Mouse (Mus musculus) layer of hippocampus, postnatal 10 days (tissue): ENCODE measurements around the gene Zbtb7b. TPM values are rescaled to one million over a fixed set of nuclear protein-coding genes. Genes with fewer than 3 reads are reported as not detected.
A peak's percentile ranks its signal among the peaks of the same experiment; 100 is the strongest.

Experiments used
- DNase-seq, 2 experiments: peaks; one replicate each; pipeline ENCODE4 v3.0.0; 2021; ENCODE audit warnings: low spot score in 2 of 2
- total RNA-seq, 2 experiments: library from RNA; stranded (reverse); gene quantifications; 2 replicates each; pipeline ENCODE4 v1.2.3; 2021

Gene Zbtb7b
- total RNA-seq, 2 experiments from 2014 or later = 6.6 to 8.7 TPM

DNA sequence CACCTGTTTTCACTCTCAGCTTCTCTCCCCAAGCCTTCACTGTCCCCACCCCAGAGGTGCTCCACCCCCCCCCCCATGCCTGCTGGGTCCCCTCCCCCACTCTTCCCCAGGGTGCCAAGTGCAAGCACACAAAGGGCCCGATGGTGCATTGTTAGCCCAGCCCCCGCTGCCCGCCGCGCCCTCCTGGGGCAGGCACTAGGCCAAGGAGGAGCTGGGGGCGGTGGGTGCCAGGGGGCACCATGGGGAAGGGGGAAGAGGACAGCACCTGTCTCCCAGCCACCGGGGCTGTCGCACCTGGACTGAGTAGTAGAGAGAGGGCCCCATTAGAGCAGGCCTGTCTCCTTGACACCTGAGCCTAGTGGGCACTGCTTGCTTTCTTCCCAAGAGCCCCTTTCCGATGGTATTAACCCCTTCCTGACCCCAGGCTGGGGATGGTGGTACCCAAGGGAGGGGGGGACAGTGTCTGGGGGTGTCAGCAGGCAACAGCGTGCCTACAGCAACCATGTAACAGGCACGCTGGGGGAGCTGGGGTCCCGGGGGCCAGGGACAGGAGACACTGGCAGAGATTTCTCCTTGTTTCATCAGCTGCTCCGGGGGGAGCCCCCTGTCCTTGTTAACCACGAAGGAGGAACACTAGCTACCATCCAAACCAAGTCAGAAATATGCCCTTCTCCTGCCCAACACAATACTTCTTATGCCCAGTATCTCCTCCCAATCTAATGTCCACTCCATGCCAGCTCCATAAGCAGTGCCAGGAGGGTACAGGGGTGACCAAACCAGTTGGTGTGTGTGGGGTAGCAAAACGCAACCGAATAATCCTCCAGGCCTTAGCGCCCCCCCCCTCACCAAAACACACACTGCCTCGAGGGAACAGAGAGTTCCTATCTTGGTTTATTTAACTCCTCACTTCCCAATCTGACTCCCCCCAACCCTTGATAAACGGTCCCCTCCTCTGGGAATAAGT is 3.6 kb downstream of the Zbtb7b start:
- peak in 1 of 2 experiments; percentile 16 for DNase-seq

DNA sequence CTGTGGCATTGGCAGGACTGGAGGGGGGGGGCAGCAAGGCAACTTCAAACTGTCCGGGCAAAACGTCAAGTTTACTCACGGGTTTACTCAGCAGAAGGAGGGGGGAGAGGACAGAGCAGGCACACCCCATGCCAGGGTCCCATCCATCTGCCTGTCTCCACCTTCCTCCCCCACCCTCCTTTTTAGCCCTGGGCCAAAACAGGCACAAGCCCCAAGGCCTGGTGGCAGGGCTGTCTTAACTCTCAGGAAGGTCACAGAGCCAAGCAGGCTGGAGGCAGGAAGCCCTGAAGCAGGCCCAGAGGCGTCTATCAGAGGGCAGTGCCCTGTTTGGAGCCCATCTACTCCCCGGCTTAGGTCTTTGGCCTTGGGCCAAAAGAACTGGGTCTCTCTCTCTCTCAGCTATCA is 4.5 kb downstream of the Zbtb7b start:
- DNase-seq = no peak

DNA sequence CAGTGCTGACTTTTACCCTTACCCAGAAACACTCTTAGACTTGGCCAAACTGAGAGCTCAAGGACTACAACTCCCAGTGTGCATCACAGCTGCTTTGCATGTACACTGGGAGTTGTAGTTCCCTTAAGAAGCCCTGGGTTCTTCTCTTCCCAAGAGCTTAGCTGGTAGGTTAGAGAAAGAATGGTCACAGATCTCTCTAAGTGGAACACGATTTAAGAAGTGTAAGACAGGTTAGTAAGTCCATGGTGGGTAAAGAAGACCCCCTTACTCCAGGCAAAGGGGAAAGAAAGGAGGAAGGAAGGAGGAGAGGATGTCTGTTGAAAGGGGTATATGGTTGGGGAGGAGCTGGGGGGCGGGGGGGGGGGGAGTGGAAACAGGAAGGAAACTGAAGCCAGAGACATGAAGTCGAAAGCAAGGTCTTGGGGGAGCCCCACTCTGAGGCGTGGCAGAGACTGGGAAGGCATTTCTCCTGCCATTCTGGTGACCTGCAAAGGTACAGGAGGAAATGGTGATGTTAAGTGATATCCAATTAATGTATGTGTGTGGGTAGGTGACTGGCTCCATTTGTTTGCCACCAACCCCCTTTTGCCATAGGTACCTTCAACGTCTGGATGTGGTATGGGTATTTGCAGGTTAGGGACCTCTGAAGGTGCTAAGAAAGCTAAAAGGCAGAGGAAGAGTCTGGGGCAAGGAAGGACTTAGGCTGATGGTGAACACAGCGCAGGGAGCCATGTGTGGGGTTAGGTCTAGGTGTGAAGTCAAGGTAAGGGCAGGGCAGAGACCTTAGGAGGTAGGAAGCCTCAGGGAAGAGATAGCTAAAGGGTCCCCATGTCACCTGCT is 5.5 kb downstream of the Zbtb7b start:
- DNase-seq = peak in 1 of 2 experiments; percentile 34

DNA sequence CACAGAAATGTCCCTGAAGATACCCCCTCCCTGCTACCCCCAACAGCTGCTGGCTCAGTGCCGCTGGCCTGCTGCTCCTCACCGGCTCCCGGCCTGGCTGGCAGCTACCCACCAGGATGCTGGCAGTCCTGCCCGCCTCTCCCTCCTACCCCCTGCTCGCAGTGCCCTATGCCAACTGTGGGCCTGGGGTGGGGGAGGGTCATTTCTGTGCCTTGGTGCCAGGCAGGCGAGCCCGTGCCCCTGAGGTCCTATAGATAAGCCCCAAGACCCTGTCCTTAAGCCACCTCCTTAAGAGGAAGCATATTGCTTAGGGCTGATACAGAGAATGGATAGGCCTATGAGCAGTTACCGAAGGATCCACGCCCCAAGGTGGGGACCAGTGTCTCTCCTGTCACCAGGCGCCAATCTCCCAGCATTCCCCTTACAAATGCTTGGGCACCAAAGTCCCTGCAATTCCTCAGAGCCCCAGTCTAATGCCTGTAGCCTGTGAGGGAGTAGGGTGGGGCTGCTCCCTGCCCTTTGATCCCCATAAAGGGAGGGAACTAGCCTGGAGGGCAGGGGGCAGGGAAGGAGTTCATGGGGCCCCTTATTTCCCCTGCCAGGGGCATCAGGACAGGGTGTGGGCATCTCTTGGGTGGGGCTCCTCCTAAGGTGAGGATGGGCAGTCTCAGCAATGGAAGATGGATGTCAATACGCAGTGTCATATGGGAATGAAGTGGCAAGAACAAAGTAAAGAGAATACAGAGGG is 6.3 kb downstream of the Zbtb7b start:
- peak; percentile 72 to 78 for DNase-seq

DNA sequence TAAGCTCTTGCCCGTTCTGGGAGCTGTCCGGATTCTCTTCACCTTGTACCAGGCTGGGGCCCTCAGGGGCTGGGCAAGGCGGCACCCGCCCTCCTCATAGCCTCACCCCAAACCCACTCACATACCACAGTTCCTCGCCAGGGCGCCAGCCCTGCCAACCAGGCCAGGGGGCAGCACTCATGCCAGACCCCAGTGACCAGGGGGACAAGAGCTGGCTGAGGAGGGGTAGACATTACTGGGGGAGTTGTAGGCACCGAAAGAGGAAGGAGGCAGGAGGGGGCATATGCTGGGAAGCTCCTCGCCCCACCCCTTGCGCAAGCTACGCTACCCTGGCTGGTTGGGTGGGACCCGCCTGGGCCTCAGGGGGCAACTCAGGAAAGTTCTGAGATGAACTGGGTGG is 6.9 kb downstream of the Zbtb7b start:
- peak; percentile 18 to 45 for DNase-seq

DNA sequence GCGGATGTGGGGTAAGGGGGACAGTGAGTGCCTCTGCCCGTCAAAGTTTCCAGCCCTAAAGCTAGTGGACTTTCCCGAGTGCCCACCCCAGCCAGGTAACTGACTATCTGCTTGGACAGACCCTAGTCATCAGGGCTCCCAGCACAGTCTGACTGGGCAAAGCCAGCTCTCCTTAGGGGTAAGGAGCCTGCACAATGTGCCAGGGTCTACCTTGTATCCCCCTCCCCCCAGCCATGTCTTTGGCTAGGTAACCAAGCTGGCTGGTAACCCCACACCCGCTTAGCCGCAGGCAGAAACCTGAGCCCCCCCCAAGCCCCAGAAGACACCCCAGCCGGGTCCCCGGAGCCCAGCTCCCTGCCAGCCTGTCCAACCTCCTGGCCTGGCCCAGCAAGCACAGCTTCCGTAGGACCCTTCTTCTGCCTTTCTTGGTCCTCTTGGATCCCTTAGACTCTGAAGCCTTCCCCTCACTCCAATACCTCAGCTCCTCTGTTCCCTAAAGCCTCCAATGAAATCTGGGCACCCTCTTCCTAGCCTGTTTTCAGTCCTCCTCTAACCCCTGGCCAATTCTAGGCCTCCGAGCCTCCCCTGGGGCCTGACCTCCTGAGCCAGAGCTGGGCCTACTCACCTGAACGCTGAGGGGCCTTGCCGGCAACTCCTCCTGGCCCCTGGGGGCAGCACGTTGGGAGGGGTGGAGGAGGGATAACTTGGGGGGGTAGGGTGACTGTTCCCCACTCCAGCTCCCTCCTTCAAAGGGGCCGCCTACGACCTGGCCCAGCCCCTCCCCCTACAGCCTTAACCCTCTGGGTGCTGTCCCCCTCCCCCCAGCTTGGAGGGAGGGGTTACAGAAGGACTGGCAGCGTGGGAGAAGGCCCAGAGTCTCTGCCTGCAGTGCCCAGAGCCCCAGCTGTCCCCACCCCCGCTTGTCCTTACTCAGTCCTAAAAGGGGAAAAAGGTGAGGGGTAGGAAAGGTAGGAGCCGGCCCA is 7.8 kb downstream of the Zbtb7b start:
- no peak for DNase-seq

DNA sequence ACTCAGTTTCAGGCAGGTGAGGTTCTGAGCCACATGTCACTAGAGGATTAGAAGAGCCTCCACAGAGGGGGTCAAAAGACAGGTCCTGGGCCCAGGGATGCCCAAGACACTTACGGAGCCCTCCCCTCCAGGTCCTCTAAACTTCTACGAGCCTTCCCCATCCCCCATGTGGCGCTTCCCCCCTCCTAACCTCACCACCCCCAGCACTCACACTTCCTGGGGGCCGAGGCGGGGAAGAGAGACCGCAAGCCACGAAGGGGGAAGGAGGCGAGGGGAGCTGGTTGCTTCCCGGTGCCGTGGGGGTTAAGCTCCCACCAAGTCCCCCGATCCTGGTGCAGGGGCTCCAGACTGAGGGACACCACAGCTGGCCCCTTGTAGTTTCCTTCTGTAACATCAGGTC is 9.1 kb downstream of the Zbtb7b start:
- DNase-seq = no peak

DNA sequence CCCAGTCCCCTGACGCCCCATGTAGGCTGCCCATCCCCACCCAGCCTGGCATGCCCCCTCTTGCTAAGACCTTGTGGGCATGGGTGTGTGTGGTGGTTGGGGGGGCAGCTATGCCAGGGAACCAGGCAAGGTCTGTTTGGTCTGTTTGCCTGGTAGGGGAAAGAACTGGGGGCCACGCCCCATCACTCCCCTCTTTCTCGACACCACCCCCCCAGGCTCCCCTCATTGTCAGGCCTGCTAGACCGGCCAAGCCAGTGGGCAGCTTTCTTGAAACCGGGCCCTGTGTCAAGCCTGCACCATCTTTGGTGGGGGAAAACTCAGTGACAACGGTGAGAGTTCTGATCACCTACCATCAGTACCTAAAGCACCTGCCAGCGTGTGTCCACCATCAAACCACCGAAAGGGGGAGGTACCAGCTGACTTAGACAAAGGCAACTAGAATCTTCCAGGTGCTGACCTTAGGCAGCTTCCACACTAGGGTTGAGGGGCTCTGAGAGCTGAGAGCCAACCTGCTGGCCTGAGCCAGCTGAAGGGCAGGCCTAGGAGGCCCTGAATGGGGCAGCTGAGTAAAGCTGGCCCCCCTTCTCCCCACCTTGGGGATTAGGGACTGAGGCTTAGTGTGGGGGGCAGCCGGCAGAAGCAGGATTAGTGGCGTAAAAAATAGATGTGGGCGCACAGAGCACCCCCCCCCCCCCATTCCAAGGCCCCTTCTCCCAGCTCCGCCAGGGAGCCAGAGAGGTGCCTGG is 10.1 kb downstream of the Zbtb7b start:
- DNase-seq = no peak

DNA sequence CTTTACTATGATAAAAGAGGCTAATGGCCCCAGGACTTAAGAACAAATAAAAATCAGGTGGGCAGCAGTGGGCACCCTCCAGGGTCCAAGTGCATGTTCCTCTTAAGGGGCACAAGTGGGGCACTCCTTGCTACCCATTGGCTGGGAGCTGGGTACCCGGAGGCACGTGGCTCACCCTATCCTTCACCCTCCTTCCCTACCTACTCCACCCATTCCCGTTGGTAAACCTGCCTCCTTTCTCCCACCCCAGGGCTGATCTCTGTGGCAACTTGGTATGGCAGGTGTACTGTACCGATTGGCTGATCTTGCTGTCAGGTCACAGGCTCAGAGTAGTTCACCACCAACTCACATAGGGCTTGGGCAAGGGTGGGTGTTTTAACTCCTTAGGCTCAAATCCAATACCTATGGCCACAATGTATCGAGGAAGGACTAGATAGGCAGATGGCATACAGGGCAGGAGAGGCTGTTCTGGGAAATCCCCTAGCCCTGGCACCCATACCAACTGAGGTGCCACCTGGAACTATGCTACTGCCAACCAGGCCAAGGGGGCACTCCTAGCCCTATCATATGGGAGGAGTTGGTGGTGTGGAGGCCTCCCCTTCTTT is 10.8 kb downstream of the Zbtb7b start:
- no peak for DNase-seq

DNA sequence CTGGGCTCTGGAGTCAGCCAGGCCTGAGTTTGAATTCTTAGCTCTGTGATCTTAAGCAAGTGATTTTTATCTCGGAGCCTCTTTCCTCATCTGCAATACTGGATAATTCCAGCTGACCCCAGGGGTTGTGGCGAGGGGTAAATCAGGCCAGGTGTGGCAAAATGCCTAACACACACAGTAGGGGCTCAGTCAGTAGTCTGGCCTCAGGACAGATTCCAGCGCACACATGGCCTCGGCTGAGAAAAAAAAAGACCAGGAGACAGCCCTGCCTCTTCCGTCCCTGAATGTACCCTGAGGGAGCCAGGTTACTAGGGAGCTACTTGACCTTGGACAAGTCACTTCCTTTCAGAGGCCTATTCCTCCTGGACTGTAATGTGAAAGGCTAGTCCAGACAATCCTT is 11.6 kb downstream of the Zbtb7b start:
- DNase-seq = no peak

DNA sequence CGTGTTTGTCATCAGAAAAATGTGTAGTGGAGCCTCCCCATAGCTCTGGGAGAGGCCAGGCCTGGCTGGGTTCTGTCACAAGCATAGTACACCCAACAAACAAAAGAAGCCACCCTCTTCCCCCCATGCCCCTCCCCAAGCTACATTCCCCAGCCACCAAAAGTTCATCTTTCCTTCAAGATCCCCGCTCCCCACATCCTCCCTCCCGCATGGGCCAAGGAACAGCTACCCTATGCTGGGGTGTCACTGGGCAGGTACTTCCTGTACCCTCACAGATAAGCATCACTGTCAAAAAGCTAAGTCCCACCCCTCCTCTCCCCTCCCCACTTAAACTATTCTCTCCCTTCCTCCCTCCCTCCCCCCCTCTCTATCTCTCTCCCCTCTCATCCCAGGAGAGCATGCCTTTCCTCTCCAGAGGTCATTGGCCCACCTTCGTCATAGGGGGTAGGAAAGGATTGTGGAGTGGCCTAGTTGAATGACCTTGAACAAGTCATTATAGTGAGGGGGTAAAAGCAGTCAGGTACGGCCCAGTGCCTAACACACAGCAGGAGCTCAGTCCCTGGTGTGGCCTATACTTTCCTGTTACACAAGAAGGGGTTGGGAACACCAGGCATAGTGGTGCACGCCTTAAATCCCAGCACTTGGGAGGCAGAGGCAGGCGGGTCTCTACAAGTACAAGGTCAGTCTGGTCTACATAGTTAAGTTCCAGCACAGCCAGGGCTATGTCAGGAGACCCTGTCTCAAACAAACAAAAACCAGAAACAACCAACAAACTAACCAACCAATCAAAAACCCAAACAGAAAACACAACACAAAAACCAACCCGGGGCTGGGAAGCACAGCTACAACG is 12.3 kb downstream of the Zbtb7b start:
- no peak for DNase-seq

DNA sequence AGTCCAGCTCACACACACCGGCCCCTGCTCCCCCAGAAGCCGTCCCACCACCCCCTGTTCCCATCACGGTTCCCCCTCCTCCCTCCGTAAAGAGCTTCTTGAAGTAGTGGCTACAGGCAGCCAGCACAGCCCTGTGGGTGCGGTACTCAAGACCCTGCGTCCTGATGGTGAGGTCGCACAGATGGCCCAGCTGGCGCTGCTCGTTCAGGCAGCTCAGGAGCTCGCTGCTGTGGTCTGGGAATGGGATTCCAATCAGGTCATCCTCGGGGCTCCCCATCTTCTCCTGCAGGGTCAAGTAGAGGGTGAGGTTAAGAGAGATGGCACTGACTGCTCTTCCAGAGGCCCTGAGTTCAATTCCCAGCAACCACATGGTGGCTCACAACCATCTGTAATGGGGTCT is 13.3 kb downstream of the Zbtb7b start:
- DNase-seq = no peak

DNA sequence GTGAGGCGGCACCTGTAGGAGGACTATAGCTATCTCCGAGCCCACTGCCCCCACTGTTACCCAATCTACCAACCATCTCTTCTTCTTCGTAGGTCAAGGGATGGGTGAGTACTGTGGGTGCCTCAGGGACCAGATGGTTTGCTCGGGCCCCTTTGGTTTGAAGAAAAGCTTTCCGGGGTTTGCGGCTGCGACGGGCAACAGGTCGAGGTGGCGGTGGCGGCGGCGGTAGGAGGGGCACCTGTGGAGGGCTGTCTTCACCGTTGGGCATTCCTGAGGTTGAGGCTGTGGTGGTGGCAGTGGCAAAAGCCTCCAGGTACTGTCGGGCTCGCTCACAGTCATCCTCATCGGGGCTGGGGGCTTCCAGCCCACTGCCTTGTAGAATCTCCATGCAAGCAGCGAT is 13.9 kb downstream of the Zbtb7b start:
- no peak for DNase-seq

DNA sequence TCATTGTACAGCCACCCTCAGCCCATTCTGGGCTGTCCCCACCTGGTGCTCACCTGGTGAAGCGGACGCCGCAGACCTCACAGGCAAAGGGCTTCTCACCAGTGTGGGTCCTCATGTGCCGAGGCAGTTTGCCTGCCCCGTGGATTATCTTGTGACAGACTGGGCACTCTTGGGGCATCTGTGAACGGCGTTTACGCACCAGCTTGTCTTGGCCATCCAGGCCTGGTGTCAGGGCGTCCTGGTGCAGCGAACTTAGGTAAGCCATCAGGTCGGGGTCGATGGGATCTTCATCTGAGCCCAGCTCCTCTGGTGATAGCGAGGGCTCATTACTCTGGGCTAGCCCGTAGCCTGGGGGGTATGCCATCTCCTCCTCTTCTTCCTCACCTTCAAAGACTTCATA is 14.3 kb downstream of the Zbtb7b start:
- DNase-seq = no peak

DNA sequence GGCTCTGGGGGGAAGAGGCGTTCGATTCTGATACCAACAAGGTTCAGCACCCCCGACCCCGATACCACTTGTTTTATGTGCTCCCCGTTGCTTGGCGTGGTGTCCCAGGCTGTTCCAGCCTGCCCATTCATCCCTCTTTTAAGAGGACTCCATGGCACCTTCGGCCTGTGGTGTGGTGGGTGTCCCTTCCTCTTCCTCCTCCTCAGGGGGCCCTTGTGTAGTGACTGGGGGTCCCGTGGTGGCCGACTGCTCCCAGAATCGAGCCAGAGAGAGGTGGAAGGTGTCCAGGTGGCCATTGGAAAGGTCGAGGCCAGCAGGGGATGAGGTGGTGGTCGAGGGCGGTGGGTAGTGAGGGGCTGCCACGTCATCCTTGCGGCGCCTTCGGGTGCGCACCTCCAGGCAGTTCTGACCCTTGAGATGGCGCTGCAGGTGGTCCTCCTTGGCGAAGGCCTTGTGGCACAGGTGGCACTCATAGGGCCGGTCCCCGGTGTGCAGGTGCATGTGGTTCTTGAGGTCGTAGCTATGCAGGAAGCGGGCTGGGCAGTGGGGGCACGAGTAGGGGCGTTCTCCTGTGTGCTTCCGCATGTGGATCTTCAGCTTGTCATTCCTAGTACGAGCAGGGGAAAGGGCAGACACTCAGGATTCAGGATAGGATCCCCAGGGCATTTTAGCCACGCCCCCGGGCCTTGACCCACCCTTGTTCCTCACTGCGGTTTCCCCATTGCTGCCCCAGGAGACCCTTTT is 15.0 kb downstream of the Zbtb7b start:
- DNase-seq = no peak

DNA sequence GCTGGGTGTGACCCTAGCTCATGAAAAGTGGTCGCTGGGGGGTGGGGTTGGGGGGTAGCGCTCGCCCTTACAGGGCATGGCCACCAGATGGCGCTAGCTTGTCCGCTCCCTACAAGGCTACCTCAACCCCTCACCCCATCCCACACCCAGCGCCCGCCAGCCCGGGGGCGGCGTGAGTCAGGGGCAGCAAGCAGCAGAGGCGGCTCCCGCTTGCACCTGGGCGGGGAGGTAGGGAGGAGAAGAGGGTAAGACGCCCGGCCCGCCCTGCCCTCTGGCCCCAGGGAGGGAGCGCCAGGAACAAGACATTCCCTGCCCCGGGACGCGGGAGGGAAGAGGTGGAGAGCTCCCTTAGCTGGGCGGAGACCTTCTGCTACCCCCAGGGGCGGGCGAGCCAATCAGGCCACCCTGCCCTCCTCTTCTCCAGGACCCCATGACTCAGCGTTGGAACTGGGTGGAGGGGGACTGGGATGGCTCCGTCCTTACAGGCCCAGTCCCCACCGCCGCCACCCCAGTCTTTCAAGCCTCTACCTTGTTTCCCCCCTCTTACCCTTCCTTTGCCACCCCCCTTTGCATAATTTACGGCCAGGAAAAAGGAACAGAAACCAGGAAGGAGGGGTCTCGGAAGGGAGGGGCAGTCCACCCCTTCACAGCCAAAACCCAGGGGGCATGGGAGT is 16.0 kb downstream of the Zbtb7b start:
- peak; percentile 74 to 79 for DNase-seq

DNA sequence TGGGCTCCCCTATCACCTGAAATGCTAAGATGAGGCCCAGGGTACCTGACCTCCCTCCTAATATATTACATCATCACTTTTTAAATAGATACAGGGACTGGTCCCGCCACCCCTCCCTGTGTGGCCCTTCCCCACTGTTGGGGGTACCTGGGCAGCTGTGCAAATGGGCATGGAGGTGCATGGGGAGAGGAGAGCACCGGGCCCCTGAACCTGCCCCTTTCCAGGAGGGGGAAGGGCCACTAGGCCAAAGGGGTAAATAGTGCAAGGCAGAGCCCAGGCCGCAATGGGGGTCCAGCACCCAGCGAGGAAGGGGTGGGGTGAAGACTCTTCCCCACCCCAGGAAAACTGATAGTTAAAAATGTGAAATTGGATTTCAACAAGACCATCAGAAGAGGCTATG is 16.7 kb downstream of the Zbtb7b start:
- peak in 1 of 2 experiments; percentile 21 for DNase-seq
